Mouse (Mus musculus): ENCODE measurements around the gene Npw. TPM values are rescaled to one million over a fixed set of nuclear protein-coding genes. Genes with fewer than 3 reads are reported as not detected.

The Npw gene
- 0.21 TPM in 1 of 2 replicates, not detected in the other for polyA plus RNA-seq (2015; fragmentation: Nextera tagmentation; extraction: Ambion mirVana)

DNA sequence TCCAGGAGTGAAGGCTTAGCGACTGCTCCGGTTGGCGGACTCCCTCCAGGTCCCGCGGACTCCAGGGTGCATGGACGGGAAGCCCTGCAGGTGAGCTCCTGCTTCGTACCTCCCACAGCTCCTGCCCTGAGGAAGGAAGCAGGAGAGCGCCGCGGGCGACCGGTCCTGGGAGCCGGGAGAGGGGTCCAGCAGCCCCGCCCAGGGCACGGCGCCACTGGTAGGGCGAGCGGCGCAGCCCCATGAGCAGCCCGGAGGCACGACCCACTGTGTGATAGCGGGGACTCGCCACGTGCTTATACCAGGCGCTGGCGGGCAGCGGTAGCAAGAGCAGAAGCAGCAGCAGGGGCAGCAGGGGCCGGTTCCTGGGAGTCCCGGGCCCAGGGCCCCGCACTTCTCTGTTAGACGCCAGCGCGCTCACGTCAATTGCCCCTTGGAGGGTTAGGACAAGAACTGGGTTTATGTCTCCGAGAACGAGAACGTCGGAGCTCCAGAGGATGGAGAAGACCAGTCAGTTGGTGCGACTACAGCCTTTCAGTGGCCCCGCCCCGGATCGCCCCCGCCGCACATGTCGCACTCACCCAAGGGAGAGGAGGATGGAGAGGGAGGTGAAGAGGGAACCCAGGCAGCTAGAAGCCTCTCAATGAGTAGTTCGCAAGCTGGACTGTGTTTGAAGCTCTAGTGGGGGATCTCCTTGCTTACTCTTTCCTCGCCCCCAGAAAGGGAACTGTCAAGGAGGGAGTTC is at the start of gene Npw:
Gene Npw (minus strand): TSS at position 441 of the 742 bp plus-strand sequence.
- peak; percentile 19 for DNase-seq (ENCODE audit: low spot score)

DNA sequence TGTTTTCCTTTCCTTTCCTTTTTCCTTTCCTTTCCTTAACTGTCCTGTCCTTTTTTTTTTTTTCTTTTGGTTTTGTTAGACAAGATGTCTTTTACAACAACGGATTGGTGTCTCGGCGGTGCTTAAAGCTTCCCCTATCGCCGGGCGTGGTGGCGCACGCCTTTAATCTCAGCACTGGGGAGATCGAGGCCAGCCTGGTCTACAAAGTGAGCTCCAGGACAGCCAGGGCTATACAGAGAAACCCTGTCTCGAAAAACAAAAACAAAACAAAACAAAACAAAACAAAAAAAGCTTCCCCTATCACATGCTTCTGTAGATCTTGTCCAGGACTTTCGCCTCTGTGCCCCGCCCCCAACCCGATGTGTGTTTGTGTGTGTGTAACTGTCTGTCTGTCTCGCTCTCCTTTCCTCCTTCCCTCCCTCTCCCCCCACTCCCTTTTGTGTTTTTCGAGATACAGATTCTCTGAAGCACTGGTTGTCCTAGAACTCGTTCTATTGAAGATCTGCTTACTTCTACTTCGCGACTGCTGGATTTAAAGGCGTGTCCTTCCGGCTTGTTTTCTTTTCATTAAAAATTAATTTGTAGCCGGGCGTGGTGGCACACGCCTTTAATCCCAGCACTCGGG is 49.7 kb upstream of the Npw start:
- DNase-seq (ENCODE audit: low spot score): no peak

DNA sequence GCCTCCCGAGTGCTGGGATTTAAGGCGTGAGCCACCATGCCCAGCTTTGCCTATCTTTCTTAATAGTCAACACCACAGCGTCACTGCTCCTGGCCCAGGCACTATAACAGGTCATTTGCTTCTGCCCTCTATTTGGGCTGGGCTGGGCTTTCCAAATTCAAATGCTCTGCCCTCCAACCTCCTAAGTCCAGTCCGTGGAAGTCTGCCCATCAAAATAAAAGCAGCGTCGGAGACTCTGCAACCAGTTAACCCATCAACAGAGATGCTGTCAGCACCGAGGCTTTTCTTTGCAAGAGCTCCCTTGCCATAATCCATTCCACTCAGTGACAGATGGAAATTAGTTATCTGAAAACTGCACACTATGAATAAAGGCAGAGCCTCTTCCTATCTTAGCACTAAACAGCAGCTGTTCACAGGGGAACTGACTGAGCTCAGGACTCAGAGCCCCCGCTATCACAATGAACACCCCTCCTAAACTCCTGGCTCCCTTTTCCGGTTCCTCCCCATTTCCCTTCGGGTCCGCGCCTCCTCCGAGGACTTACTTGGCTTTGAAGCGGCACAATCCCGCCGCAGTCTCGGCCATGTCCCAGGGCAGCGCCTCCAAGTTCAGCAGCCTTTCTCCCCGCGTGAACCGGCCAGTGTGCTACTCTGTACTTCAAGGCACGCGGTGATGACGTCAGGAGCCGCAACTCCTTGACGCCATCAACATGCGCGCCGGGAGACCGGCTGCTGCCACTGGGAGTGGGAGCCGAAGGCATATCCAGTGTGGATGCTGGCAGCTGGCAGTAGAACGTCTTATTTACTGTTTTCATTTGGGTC is 48.9 kb upstream of the Npw start, which contains the start of gene Tbl3:
Gene Tbl3 (minus strand): TSS at position 679 of the 819 bp plus-strand sequence.
- peak; percentile 95 for DNase-seq (ENCODE audit: low spot score)

DNA sequence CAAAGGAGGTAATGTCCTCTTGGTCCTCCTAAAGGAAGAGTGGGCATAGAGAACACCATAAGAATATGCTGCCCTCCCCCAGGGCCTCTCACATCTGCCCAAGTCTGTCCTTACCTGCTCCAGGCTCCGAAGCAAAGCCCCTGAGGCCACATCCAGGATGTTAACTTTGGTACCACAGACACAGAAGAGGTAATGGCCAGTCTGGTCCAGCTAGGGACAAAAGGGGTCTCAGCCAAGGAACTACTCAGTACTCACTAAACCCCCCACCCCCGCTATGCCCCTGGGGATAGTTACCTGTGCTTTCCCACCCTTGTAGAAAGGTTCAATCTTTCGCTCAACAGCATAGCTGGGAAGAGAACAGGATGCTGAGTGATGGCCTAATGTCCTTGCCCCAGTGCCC is 47.6 kb upstream of the Npw start:
- DNase-seq (ENCODE audit: low spot score): no peak

DNA sequence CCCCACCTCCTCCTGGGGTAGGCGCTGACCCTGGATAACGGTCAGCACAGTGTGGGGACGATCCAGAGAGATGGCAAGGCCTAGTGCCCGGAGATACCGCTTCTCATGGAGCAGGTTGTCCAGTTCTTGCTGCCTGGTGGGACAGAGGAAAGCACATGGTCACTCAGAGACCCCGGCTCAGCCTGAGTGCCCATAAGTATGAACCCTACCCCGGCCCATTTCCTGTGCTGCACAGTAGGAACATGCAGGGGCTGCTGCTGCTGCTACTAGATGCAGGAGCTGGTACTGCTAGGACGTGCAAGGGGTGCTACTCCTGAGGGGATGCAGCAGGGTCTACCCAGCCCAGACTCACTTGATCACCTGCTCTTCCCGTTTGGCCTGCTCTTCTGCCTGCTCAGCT is 43.0 kb upstream of the Npw start:
- no peak for DNase-seq (ENCODE audit: low spot score)

- no peak for DNase-seq (ENCODE audit: low spot score)
These were observed 41.2 kb upstream of the Npw start for GRCm38 (mm10) chr17:24699473-24699872.

DNA sequence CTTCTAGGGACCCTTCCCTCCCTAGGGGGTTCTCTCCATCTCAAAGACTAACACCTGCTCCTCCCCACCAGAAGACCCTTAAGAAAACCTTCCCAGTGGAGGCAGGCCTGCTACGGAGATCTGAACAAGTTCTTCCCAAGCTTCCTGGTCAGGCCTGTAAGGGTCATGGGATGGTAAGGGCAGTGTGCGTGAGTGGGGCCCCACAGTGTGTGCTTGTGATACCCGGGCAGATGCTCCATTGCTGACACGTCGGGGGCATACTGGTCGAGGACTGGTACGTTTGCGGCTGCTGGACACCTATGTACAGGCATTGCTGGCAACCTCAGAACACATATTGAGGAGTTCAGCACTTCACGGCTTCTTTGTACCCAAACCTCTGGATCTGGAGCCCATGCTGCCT is 40.5 kb upstream of the Npw start:
- no peak for DNase-seq (ENCODE audit: low spot score)

- DNase-seq (ENCODE audit: low spot score): no peak
These were observed 39.7 kb upstream of the Npw start for GRCm38 (mm10) chr17:24697985-24698384.

DNA sequence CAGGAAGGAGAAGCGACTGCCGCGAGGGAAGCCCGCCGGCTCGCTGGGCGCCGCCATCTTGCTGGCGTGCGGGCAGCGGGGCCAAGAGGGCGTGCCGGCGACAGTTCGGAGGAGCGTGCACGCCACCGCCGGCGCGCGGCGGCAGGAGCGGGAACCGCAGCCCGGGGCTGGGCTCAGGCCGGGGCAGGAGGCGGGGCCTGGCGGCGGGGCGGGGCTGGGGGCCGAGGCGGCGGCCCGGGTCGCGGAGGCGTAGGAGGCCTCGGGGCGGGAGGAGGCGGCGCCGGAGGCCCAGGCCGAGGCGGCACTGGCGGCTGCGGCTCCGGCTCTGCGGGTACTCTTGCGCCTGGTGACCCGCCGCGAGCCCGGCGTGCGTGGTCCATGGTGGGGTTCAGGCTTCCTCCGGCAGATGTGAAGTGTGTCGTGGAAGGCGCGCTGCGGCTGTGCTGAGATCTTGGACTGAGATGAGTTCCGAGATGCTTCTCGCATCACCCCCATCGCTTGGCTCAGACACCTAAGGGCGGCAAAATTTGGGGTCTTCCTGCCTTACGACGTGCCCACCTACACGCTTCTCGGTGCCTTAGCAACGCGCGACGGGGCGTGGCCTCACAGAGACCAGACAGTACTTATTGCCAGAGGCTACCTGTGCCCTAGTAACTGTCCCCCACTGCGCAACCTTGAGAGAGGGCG is 37.9 kb upstream of the Npw start, which contains the start of the genes Gfer and Noxo1:
Gene Gfer (minus strand): TSS at position 146 of the 687 bp plus-strand sequence.
Gene Noxo1 (plus strand): TSS at position 224 of the 687 bp plus-strand sequence.
- DNase-seq (ENCODE audit: low spot score): peak; percentile 79

- DNase-seq (ENCODE audit: low spot score): no peak
These were observed 37.2 kb upstream of the Npw start for GRCm38 (mm10) chr17:24695326-24696010.

- no peak for DNase-seq (ENCODE audit: low spot score)
These were observed 34.1 kb upstream of the Npw start for GRCm38 (mm10) chr17:24692385-24692784.

GRCm38 (mm10) chr17:24689251-24690081 is 31.2 kb upstream of the Npw start, which contains the start of gene Syngr3:
Gene Syngr3 (minus strand): TSS chr17:24689955.
- DNase-seq (ENCODE audit: low spot score): no peak

DNA sequence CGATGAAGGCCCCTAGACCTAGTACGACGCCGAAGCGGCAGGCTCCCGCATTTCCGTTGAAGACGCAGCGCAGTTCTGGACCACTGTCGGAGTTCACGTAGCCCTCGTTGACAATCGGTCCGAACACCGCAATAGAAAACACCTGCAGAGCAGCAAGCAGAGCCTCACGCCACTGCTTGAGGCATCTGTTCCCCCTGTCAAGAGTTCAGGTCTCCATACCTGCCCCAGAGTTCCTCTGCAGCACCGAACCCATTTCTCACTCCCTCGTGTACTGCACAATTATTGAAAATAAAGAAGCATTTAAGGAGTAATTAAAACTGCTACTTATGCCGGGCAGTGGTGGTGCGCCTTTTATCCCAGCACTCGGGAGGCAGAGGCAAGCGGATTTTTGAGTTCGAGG is 29.3 kb upstream of the Npw start:
- DNase-seq (ENCODE audit: low spot score): no peak

- DNase-seq (ENCODE audit: low spot score): peak; percentile 70
These were observed 28.9 kb upstream of the Npw start for GRCm38 (mm10) chr17:24687146-24687595.

- peak; percentile 44 for DNase-seq (ENCODE audit: low spot score)
These were observed 28.3 kb upstream of the Npw start for GRCm38 (mm10) chr17:24686514-24686913.

DNA sequence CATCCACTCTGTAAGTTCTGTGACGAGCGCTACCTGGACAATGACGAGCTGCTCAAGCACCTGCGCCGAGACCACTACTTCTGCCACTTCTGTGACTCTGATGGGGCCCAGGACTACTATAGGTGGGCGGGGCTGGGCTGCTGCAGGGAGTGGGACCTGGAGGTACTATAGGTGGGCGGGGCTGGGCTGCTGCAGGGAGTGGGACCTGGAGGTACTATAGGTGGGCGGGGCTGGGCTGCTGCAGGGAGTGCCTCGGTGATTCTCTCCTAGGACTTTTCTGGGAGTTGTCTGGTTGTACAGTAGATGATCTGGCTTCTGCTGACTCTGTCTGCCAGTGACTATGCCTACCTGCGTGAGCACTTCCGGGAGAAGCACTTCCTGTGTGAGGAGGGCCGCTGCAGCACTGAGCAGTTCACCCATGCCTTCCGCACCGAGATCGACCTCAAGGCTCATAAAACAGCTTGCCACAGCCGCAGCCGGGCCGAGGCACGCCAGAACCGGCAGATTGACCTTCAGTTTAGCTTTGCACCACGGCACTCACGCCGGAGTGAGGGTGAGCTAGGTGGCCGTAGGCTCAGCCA is 19.3 kb upstream of the Npw start:
- DNase-seq (ENCODE audit: low spot score): no peak

DNA sequence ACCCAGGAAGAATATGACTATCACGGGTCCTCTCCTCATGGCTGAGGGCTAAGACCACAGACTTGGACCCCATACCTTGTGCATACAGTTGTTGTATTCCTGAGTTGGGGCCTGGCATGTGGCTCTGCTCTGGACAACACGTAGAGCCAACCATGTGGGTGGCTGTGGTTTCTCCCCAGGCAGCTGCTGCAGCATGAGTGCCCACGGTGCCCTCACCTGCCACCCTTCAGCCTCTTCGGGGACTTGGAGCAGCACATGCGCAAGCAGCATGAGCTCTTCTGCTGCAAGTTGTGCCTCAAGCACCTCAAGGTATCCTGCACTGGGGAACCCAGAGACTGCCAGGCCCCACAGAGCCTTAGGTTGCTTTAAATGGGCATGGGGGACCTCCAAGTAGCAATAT is 18.6 kb upstream of the Npw start:
- DNase-seq (ENCODE audit: low spot score): no peak

DNA sequence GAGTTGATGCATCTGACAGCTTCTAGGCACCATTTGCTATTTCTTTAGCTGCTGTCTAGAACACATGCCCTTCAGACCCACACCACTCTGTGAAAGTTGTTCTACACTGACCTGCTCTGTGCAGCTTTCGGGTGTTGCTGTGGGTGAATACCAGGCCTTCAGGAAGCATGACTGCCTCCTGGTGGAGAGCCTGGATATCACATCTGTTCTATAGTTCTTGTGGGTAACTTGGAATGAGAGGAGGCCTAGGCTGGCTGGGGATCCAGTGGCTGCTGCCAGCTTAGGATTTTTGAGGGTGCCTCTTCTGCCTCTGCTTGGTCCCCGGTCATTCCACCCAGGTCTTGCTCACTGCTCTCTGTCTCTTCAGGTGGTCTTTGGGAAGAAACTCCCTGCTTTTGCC is 17.9 kb upstream of the Npw start:
- peak; percentile 78 for DNase-seq (ENCODE audit: low spot score)

- DNase-seq (ENCODE audit: low spot score): no peak
These were observed 16.0 kb upstream of the Npw start for GRCm38 (mm10) chr17:24674277-24674676.
